Mouse (Mus musculus) embryonic fibroblast, embryonic 13.5 days (primary cell): ENCODE results near the gene Tagln.

Experiments
- CTCF ChIP-seq: IDR thresholded peaks from 2 replicates; pipeline ENCODE4 v1.5.1; 2011; ENCODE audit warnings: mild to moderate bottlenecking, control low read depth, low read length, moderate library complexity, borderline replicate concordance; ENCODE audit not compliant: insufficient read depth
- POLR2A ChIP-seq: IDR thresholded peaks from 2 replicates; pipeline ENCODE4 v1.6.1; 2011; ENCODE audit warnings: low read depth, mild to moderate bottlenecking, control low read depth, low read length, moderate library complexity

DNA sequence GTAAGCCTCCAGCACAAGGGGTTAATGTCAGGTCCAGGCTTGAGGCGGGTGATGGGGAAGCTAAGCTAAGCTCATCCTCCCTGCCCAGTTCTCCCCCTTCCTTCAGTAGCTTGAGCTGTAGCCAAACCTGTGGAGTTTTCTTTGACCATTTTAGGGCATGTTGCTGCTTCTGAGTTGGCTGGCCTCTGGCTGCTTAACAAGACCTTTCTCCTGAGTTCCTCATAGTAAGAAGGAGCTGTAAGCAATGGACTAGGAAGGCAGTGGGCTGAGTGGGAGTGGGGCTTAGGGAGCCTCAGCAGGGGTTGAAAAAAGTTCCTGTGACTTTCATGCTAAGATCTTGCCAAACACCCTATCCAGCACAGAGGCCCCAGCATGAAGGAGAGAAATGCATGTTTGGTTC lies 16.0 kb downstream of the Tagln start:
- TF ChIP-seq CTCF (no peak), POLR2A (no peak)
